Comparison of ENCODE assay signal across 13 mouse cellular contexts in the genomic region with DNA sequence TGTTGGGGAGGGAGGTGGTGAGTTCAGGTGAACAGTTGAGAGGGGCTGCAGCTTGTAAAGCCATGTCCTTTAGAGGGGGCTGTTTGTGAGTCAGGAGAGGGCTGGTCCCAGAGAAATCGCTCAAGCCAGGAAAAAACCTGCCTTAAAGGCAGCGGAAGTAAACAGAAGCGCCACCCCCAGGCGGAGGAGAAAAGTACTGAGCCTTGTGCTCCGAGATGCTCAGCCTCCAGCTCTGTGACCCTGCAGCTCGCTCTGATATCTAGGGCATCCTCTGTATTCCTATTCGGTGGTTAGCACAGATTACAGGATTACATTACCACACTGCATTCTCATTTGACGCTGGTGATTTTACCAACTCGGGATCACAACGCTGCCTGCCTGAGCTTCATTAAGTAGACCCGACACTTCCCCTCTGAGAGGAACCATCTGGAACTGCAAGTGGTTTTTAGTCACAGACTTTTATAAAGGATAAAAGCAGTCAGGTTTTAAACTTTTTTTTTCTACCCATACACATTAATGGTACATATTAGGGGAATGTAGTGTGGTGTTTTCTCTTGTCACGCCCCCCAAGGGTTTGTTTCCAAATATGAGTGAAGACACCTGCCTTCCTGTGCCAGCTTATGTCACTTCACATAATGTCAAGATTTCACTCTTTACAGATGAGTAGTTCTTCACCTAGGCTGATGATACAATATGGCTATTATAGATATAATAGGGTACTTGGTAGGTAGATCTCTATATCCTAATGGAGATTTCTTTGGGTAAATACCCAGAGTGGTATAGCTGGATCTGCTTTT.
DNase-seq lines count a peak whose midpoint lies in the region; ATAC-seq and TF ChIP-seq lines count a peak whose summit lies in the region.
"Had no signal": no experiment of that assay in that cellular context is flagged by ENCODE, and none has a peak within 500 bp of the region (broad histone marks: within the 10 kb centered on the region; RNA-seq: fewer than 3 reads in every experiment).

No protein-coding gene starts in this region.

- no peak overlapping the region for H3K4me3 ChIP-seq in layer of hippocampus, adult 2 months
- H3K4me3 ChIP-seq in E14TG2a.4 (replicated peaks; ENCODE audit: low read length), result no peak overlapping the region
- no peak overlapping the region for H3K4me3 ChIP-seq in embryonic facial prominence, embryonic 10.5 days
- H3K4me3 ChIP-seq: megakaryocyte, embryonic 14.5 days had no signal

- peak; percentile 52 to 65 for DNase-seq in cerebellum, postnatal 14 days
- DNase-seq in cerebellum, adult 18-20 months, result no peak
- no peak for DNase-seq in layer of hippocampus, adult 2 months (ENCODE audit: low spot score in 2 of 2)
- DNase-seq in layer of hippocampus, adult 9-10 months (ENCODE audit: low spot score), result no peak
- DNase-seq in embryonic facial prominence, embryonic 10.5 days (ENCODE audit: low spot score), result peak; percentile 32
- no peak for DNase-seq in urinary bladder, postnatal 14 days (ENCODE audit: low spot score)
- DNase-seq: adrenal gland, postnatal 14 days; cerebellum, adult 9-10 months; gastrocnemius, postnatal 36 days; thymus, postnatal 4 days had no signal

- peaks cover 90% of the 10 kb centered on the region for H3K36me3 ChIP-seq in E14TG2a.4 (ENCODE audit: insufficient read depth, low read length)
- H3K36me3 ChIP-seq in embryonic facial prominence, embryonic 10.5 days (replicated peaks), result no peaks in the 10 kb centered on the region

- H3K27ac ChIP-seq in layer of hippocampus, adult 2 months, result no peak overlapping the region
- no peak overlapping the region for H3K27ac ChIP-seq in embryonic facial prominence, embryonic 10.5 days (replicated peaks)

- ATAC-seq in monocyte, adult 5-6 weeks (replicated peaks; ENCODE audit: insufficient number of reproducible peaks, low FRiP score, low TSS enrichment, poor library complexity, severe bottlenecking), result no peak

- no peaks in the 10 kb centered on the region for H3K27me3 ChIP-seq in E14TG2a.4 (ENCODE audit: insufficient read depth, low read length)
- 0 out of 2 replicates have a peak, but pooled peaks cover 5% of the 10 kb centered on the region for H3K27me3 ChIP-seq in embryonic facial prominence, embryonic 10.5 days (replicated peaks; ENCODE audit: low read depth, poor library complexity, severe bottlenecking)

- WGBS in embryonic facial prominence, embryonic 10.5 days, result 50% methylated on average over 12 of the region's 12 CpGs

- no peaks in the 10 kb centered on the region for H3K4me1 ChIP-seq in E14TG2a.4 (replicated peaks; ENCODE audit: low read depth, low read length)
- peaks cover 12% of the 10 kb centered on the region for H3K4me1 ChIP-seq in embryonic facial prominence, embryonic 10.5 days
- H3K4me1 ChIP-seq: megakaryocyte, embryonic 14.5 days had no signal

- no peaks in the 10 kb centered on the region for H3K9me3 ChIP-seq in E14TG2a.4 (ENCODE audit: low read length)
- H3K9me3 ChIP-seq in embryonic facial prominence, embryonic 10.5 days, result no peaks in the 10 kb centered on the region

- TF ChIP-seq CTCF in layer of hippocampus, adult 2 months (conservative IDR thresholded peaks at IDR 0.05), result peak; percentile 66
- peak; percentile 22 for TF ChIP-seq CTCF in E14TG2a.4 (conservative IDR thresholded peaks at IDR 0.05; ENCODE audit: low read length)

Comparison
In these comparisons a context has a peak if more than half of its experiments do, and no peak if none do; other contexts are left out.
1. DNase-seq: peak in cerebellum, postnatal 14 days (2 of 2) and embryonic facial prominence, embryonic 10.5 days (single experiment); none in cerebellum, adult 18-20 months (0 of 2), layer of hippocampus, adult 2 months (0 of 2), layer of hippocampus, adult 9-10 months (single experiment) and urinary bladder, postnatal 14 days (single experiment).